Comparison of ENCODE assay signal across 21 mouse cellular contexts in the genomic region with DNA sequence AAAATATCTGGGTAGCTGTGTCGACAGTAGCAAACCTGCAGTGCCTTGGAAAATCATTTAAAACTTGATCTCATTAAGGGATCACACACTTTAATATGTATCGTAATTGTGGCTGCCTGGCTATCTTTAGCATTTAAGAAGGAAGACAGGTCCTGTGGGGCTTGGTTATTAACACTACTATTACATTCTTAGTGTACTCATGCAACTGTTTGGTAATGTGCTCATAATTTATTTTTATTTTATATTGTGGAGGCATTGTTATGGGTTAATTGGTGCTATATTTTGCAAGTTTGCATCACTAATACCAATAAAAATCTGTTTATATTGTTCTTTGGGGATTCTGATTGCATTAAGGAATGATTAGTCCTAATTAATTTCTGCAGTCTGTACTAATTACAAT.
A peak's percentile ranks its signal among the peaks of the same experiment; 100 is the strongest.
DNase-seq lines count a peak whose midpoint lies in the region; ATAC-seq and TF ChIP-seq lines count a peak whose summit lies in the region.
"Had no signal": no experiment of that assay in that cellular context is flagged by ENCODE, and none has a peak within 500 bp of the region (broad histone marks: within the 10 kb centered on the region; RNA-seq: fewer than 3 reads in every experiment).

No protein-coding gene starts in this region.

- H3K9ac ChIP-seq in hindbrain, embryonic 14.5 days = no peak overlapping the region
- H3K9ac ChIP-seq in hindbrain, embryonic 16.5 days (ENCODE audit: low read depth, low read length) = no peak overlapping the region
- H3K9ac ChIP-seq in midbrain, postnatal 0 days (replicated peaks; ENCODE audit: low read length, poor library complexity, severe bottlenecking) = no peak overlapping the region
- H3K9ac ChIP-seq in neural tube, embryonic 13.5 days = no peak overlapping the region
- H3K9ac ChIP-seq in neural tube, embryonic 14.5 days (replicated peaks; ENCODE audit: low read depth, low read length) = no peak overlapping the region
- H3K9ac ChIP-seq: embryonic facial prominence, embryonic 12.5 days; forebrain, embryonic 13.5 days; forebrain, embryonic 15.5 days had no signal

- H3K4me1 ChIP-seq in hindbrain, embryonic 14.5 days (replicated peaks; ENCODE audit: control insufficient read depth, insufficient read depth, low read length) = peaks cover 4% of the 10 kb centered on the region
- no peaks in the 10 kb centered on the region for H3K4me1 ChIP-seq in hindbrain, embryonic 16.5 days (ENCODE audit: control insufficient read depth, insufficient read depth, low read depth, low read length)
- H3K4me1 ChIP-seq in midbrain, postnatal 0 days (ENCODE audit: insufficient read depth, low read length) = no peaks in the 10 kb centered on the region
- H3K4me1 ChIP-seq in midbrain, embryonic 10.5 days = no peaks in the 10 kb centered on the region
- H3K4me1 ChIP-seq in neural tube, embryonic 13.5 days (replicated peaks) = peaks cover 17% of the 10 kb centered on the region
- H3K4me1 ChIP-seq in neural tube, embryonic 14.5 days (ENCODE audit: control insufficient read depth, insufficient read depth, low read length) = 0 out of 2 replicates have a peak, but pooled peaks cover 3% of the 10 kb centered on the region
- no peaks in the 10 kb centered on the region for H3K4me1 ChIP-seq in lung, adult 2 months (ENCODE audit: control insufficient read depth, insufficient read depth, low read length)
- H3K4me1 ChIP-seq: embryonic facial prominence, embryonic 10.5 days; embryonic facial prominence, embryonic 12.5 days; forebrain, embryonic 13.5 days; forebrain, embryonic 15.5 days had no signal

- H3K4me2 ChIP-seq in hindbrain, embryonic 14.5 days (replicated peaks) = no peak overlapping the region
- H3K4me2 ChIP-seq in hindbrain, embryonic 16.5 days (ENCODE audit: low read length) = no peak overlapping the region
- no peak overlapping the region for H3K4me2 ChIP-seq in midbrain, postnatal 0 days (ENCODE audit: low read depth, low read length, poor library complexity, severe bottlenecking)
- H3K4me2 ChIP-seq in neural tube, embryonic 13.5 days = no peak overlapping the region
- H3K4me2 ChIP-seq in neural tube, embryonic 14.5 days (ENCODE audit: low read depth, low read length) = no peak overlapping the region
- H3K4me2 ChIP-seq: embryonic facial prominence, embryonic 12.5 days; forebrain, embryonic 13.5 days; forebrain, embryonic 15.5 days had no signal

- H3K36me3 ChIP-seq in hindbrain, embryonic 14.5 days (replicated peaks; ENCODE audit: control insufficient read depth, insufficient read depth) = no peaks in the 10 kb centered on the region
- H3K36me3 ChIP-seq in hindbrain, embryonic 16.5 days (ENCODE audit: control insufficient read depth, insufficient read depth, low read length) = no peaks in the 10 kb centered on the region
- H3K36me3 ChIP-seq in midbrain, postnatal 0 days (ENCODE audit: insufficient read depth, low read length) = no peaks in the 10 kb centered on the region
- no peaks in the 10 kb centered on the region for H3K36me3 ChIP-seq in midbrain, embryonic 10.5 days
- no peaks in the 10 kb centered on the region for H3K36me3 ChIP-seq in neural tube, embryonic 13.5 days
- no peaks in the 10 kb centered on the region for H3K36me3 ChIP-seq in neural tube, embryonic 14.5 days (ENCODE audit: control insufficient read depth, insufficient read depth, low read length)
- H3K36me3 ChIP-seq: embryonic facial prominence, embryonic 10.5 days; embryonic facial prominence, embryonic 12.5 days; forebrain, embryonic 15.5 days had no signal

- H3K27me3 ChIP-seq in hindbrain, embryonic 14.5 days (ENCODE audit: control insufficient read depth, insufficient read depth, low read length) = no peaks in the 10 kb centered on the region
- H3K27me3 ChIP-seq in hindbrain, embryonic 16.5 days (replicated peaks; ENCODE audit: control insufficient read depth, insufficient read depth, low read length) = no peaks in the 10 kb centered on the region
- no peaks in the 10 kb centered on the region for H3K27me3 ChIP-seq in midbrain, postnatal 0 days (ENCODE audit: insufficient read depth, low read length)
- no peaks in the 10 kb centered on the region for H3K27me3 ChIP-seq in midbrain, embryonic 10.5 days (ENCODE audit: low read depth, poor library complexity, severe bottlenecking)
- no peaks in the 10 kb centered on the region for H3K27me3 ChIP-seq in neural tube, embryonic 13.5 days
- H3K27me3 ChIP-seq in neural tube, embryonic 14.5 days (ENCODE audit: control insufficient read depth, insufficient read depth, low read length) = no peaks in the 10 kb centered on the region
- H3K27me3 ChIP-seq: embryonic facial prominence, embryonic 12.5 days; forebrain, embryonic 13.5 days; forebrain, embryonic 15.5 days had no signal

- 45% methylated on average over 2 of the region's 2 CpGs for WGBS in hindbrain, embryonic 14.5 days
- WGBS in hindbrain, embryonic 16.5 days = 59% methylated on average over 2 of the region's 2 CpGs
- WGBS in midbrain, postnatal 0 days = 54% methylated on average over 2 of the region's 2 CpGs
- WGBS in midbrain, embryonic 10.5 days = 85% methylated on average over 2 of the region's 2 CpGs
- 40% methylated on average over 2 of the region's 2 CpGs for WGBS in neural tube, embryonic 13.5 days
- 32% methylated on average over 2 of the region's 2 CpGs for WGBS in neural tube, embryonic 14.5 days
- WGBS in lung, adult 2 months = 84% methylated on average over 2 of the region's 2 CpGs

- DNase-seq in hindbrain, embryonic 14.5 days (ENCODE audit: low spot score) = no peak
- peak; percentile 39 for DNase-seq in midbrain, postnatal 0 days (ENCODE audit: low spot score)
- no peak for DNase-seq in midbrain, embryonic 10.5 days (ENCODE audit: low spot score)
- no peak for DNase-seq in embryo, embryonic 10.5 days (ENCODE audit: low spot score)
- no peak for DNase-seq in lung, adult 2 months
- DNase-seq: adrenal gland, adult 2 months; adrenal gland, postnatal 10 days; adrenal gland, postnatal 25 days; cerebellum, adult 11 months; cerebellum, adult 18-20 months; cerebellum, adult 8-10 months; cerebellum, adult 9-11 months; cerebellum, postnatal 14 days; cerebellum, postnatal 36 days had no signal

- no peak for TF ChIP-seq CTCF in midbrain, postnatal 0 days (IDR thresholded peaks at IDR 0.05)
- TF ChIP-seq CTCF in lung, adult 2 months (IDR thresholded peaks at IDR 0.05; ENCODE audit: insufficient read depth, low read length) = no peak

- TF ChIP-seq POLR2A in lung, adult 2 months (IDR thresholded peaks at IDR 0.05; ENCODE audit: borderline replicate concordance, extremely low read depth, low read depth, low read length) = no peak

- no peaks in the 10 kb centered on the region for H3K9me3 ChIP-seq in hindbrain, embryonic 14.5 days (ENCODE audit: control insufficient read depth, low read length)
- H3K9me3 ChIP-seq in hindbrain, embryonic 16.5 days (ENCODE audit: control insufficient read depth, low read length) = no peaks in the 10 kb centered on the region
- H3K9me3 ChIP-seq in midbrain, postnatal 0 days (ENCODE audit: low read length) = no peaks in the 10 kb centered on the region
- H3K9me3 ChIP-seq in midbrain, embryonic 10.5 days (replicated peaks) = no peaks in the 10 kb centered on the region
- no peaks in the 10 kb centered on the region for H3K9me3 ChIP-seq in neural tube, embryonic 13.5 days
- no peaks in the 10 kb centered on the region for H3K9me3 ChIP-seq in neural tube, embryonic 14.5 days (ENCODE audit: control insufficient read depth, low read length)
- H3K9me3 ChIP-seq: embryonic facial prominence, embryonic 10.5 days; embryonic facial prominence, embryonic 12.5 days; forebrain, embryonic 13.5 days; forebrain, embryonic 15.5 days had no signal

- H3K27ac ChIP-seq in hindbrain, embryonic 14.5 days = no peak overlapping the region
- no peak overlapping the region for H3K27ac ChIP-seq in hindbrain, embryonic 16.5 days (ENCODE audit: low read depth, low read length)
- no peak overlapping the region for H3K27ac ChIP-seq in midbrain, postnatal 0 days (ENCODE audit: low read depth, low read length)
- no peak overlapping the region for H3K27ac ChIP-seq in midbrain, embryonic 10.5 days (replicated peaks)
- no peak overlapping the region for H3K27ac ChIP-seq in neural tube, embryonic 13.5 days (replicated peaks)
- no peak overlapping the region for H3K27ac ChIP-seq in neural tube, embryonic 14.5 days (ENCODE audit: low read depth, low read length)
- H3K27ac ChIP-seq: embryonic facial prominence, embryonic 10.5 days; embryonic facial prominence, embryonic 12.5 days; forebrain, embryonic 13.5 days; forebrain, embryonic 15.5 days had no signal

- ATAC-seq in hindbrain, embryonic 14.5 days (ENCODE audit: low FRiP score) = peak; percentile 55; the same call in 1 of the 2 replicates
- no peak for ATAC-seq in hindbrain, embryonic 16.5 days
- ATAC-seq in midbrain, postnatal 0 days (ENCODE audit: low FRiP score) = no peak
- ATAC-seq in neural tube, embryonic 13.5 days (ENCODE audit: low read depth) = peak; percentile 82
- peak; percentile 89 for ATAC-seq in neural tube, embryonic 14.5 days (ENCODE audit: low read depth)
- ATAC-seq: forebrain, embryonic 13.5 days; forebrain, embryonic 15.5 days had no signal

- H3K4me3 ChIP-seq in hindbrain, embryonic 14.5 days (replicated peaks; ENCODE audit: low read length) = no peak overlapping the region
- no peak overlapping the region for H3K4me3 ChIP-seq in hindbrain, embryonic 16.5 days (ENCODE audit: low read length)
- no peak overlapping the region for H3K4me3 ChIP-seq in midbrain, postnatal 0 days (ENCODE audit: low read depth, low read length)
- H3K4me3 ChIP-seq in midbrain, embryonic 10.5 days = no peak overlapping the region
- H3K4me3 ChIP-seq in neural tube, embryonic 13.5 days = no peak overlapping the region
- H3K4me3 ChIP-seq in neural tube, embryonic 14.5 days (ENCODE audit: low read depth, low read length) = no peak overlapping the region
- H3K4me3 ChIP-seq in lung, adult 2 months (replicated peaks; ENCODE audit: extremely low read depth, low read depth, low read length) = no peak overlapping the region
- H3K4me3 ChIP-seq: embryonic facial prominence, embryonic 10.5 days; embryonic facial prominence, embryonic 12.5 days; forebrain, embryonic 13.5 days; forebrain, embryonic 15.5 days had no signal

Comparison
In these comparisons a context has a peak if more than half of its experiments do, and no peak if none do; other contexts are left out.
1. ATAC-seq: peak in hindbrain, embryonic 14.5 days (single experiment), neural tube, embryonic 13.5 days (single experiment) and neural tube, embryonic 14.5 days (single experiment); none in hindbrain, embryonic 16.5 days (single experiment) and midbrain, postnatal 0 days (single experiment).